Mouse (Mus musculus): ENCODE results near the gene Cramp1l. TPM values are rescaled to one million over a fixed set of nuclear protein-coding genes. Genes with fewer than 3 reads are reported as not detected.
"Not testable (repeated sequence)": the region's sequence is repeated elsewhere in the genome, so short reads cannot be mapped to it uniquely, and the experiment has no call there.

Gene Cramp1l
- polyA plus RNA-seq, 1 experiment from 2014 or later, result 14.3 TPM

- Histone ChIP-seq H3K4me3 (ENCODE audit: low read depth, low read length) (no peak overlapping the region), H3K27me3 (ENCODE audit: control insufficient read depth, insufficient read depth, low read length) (no peaks in the 10 kb centered on the region), H3K36me3 (ENCODE audit: control insufficient read depth, insufficient read depth, low read length) (peaks cover 14% of the 10 kb centered on the region), H3K4me1 (replicated peaks; ENCODE audit: control insufficient read depth, insufficient read depth, low read length) (no peaks in the 10 kb centered on the region), H3K27ac (ENCODE audit: low read depth, low read length) (no peak overlapping the region), H3K9ac (ENCODE audit: low read length) (no peak overlapping the region), H3K4me2 (ENCODE audit: low read depth, low read length, severe bottlenecking) (no peak overlapping the region), H3K9me3 (ENCODE audit: control insufficient read depth, low read length) (no peaks in the 10 kb centered on the region)
- no peak for DNase-seq (ENCODE audit: low spot score)
- no peak for ATAC-seq (replicated peaks; ENCODE audit: low FRiP score)
- 89% methylated on average over 7 of the region's 7 CpGs for WGBS
Observed at GRCm38 (mm10) chr17:24943036-24943435, 72.6 kb downstream of the Cramp1l start.

DNA sequence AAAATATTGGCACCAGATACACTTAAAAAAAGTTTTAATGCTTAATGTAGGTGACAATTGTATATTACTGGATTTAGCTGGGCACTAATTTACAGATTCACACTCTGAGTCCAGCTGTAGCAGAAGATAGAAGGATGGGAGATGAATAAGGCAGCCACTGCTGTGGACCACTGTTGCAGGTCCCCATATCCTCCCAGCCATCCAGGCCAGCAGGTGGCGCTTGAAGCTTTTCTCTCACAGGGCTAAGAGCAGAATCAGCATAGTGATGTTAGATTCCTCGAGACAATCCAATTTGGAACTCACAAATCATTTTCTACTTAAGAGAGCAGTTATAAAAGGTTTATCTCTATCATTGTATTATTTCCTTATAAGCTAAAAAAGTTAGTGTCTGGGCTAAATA is 73.1 kb downstream of the Cramp1l start:
- not testable (repeated sequence) for H3K27ac ChIP-seq (ENCODE audit: low read depth, low read length); H3K27me3 ChIP-seq (ENCODE audit: control insufficient read depth, insufficient read depth, low read length); H3K4me3 ChIP-seq (ENCODE audit: low read depth, low read length); H3K4me1 ChIP-seq (replicated peaks; ENCODE audit: control insufficient read depth, insufficient read depth, low read length); ATAC-seq (replicated peaks; ENCODE audit: low FRiP score); H3K4me2 ChIP-seq (ENCODE audit: low read depth, low read length, severe bottlenecking); H3K9ac ChIP-seq (ENCODE audit: low read length); H3K9me3 ChIP-seq (ENCODE audit: control insufficient read depth, low read length); DNase-seq (ENCODE audit: low spot score)
- WGBS, result 28% methylated on average over 2 of the region's 2 CpGs
- peaks cover 10% of the 10 kb centered on the region for H3K36me3 ChIP-seq (ENCODE audit: control insufficient read depth, insufficient read depth, low read length)

GRCm38 (mm10) chr17:24937266-24937665 is 78.3 kb downstream of the Cramp1l start:
- Histone ChIP-seq H3K4me3 (ENCODE audit: low read depth, low read length) (peak overlapping the region; percentile 94), H3K4me1 (replicated peaks; ENCODE audit: control insufficient read depth, insufficient read depth, low read length) (peaks cover 9% of the 10 kb centered on the region), H3K4me2 (ENCODE audit: low read depth, low read length, severe bottlenecking) (peak overlapping the region; percentile 83), H3K9me3 (ENCODE audit: control insufficient read depth, low read length) (no peaks in the 10 kb centered on the region), H3K27me3 (ENCODE audit: control insufficient read depth, insufficient read depth, low read length) (no peaks in the 10 kb centered on the region), H3K27ac (ENCODE audit: low read depth, low read length) (no peak overlapping the region; the same call in 1 of the 2 replicates), H3K36me3 (ENCODE audit: control insufficient read depth, insufficient read depth, low read length) (no peaks in the 10 kb centered on the region), H3K9ac (ENCODE audit: low read length) (peak overlapping the region; percentile 92)
- 48% methylated on average over 6 of the region's 6 CpGs for WGBS
- ATAC-seq (replicated peaks; ENCODE audit: low FRiP score) (no peak), DNase-seq (ENCODE audit: low spot score) (no peak)

GRCm38 (mm10) chr17:24936259-24937237 is 79.0 kb downstream of the Cramp1l start, which contains the start of gene Mapk8ip3:
TSS of gene Mapk8ip3 (minus strand) at chr17:24936977.
- H3K9me3 ChIP-seq (ENCODE audit: control insufficient read depth, low read length), result no peaks in the 10 kb centered on the region
- H3K4me2 ChIP-seq (ENCODE audit: low read depth, low read length, severe bottlenecking), result peak within 1 kb of the TSS; percentile 83
- peak; percentile 98 for ATAC-seq (replicated peaks; ENCODE audit: low FRiP score)

GRCm38 (mm10) chr17:24935666-24936065 is 79.9 kb downstream of the Cramp1l start:
- DNase-seq (ENCODE audit: low spot score) (no peak), ATAC-seq (replicated peaks; ENCODE audit: low FRiP score) (no peak)
- Histone ChIP-seq H3K4me3 (ENCODE audit: low read depth, low read length) (peak overlapping the region; percentile 94), H3K9me3 (ENCODE audit: control insufficient read depth, low read length) (no peaks in the 10 kb centered on the region), H3K4me2 (ENCODE audit: low read depth, low read length, severe bottlenecking) (peak overlapping the region; percentile 83), H3K36me3 (ENCODE audit: control insufficient read depth, insufficient read depth, low read length) (no peaks in the 10 kb centered on the region; the same call in 1 of the 2 replicates), H3K27me3 (ENCODE audit: control insufficient read depth, insufficient read depth, low read length) (no peaks in the 10 kb centered on the region), H3K27ac (ENCODE audit: low read depth, low read length) (no peak overlapping the region), H3K9ac (ENCODE audit: low read length) (peak overlapping the region; percentile 92; the same call in 1 of the 2 replicates), H3K4me1 (replicated peaks; ENCODE audit: control insufficient read depth, insufficient read depth, low read length) (peaks cover 9% of the 10 kb centered on the region)

More at GRCm38 (mm10) chr17:24936259-24937237, 79.0 kb downstream of the Cramp1l start, which contains the start of gene Mapk8ip3:
- peak; percentile 96 for DNase-seq (ENCODE audit: low spot score)
- H3K36me3 ChIP-seq (ENCODE audit: control insufficient read depth, insufficient read depth, low read length), result no peaks in the 10 kb centered on the region; the same call in 1 of the 2 replicates
- H3K27ac ChIP-seq (ENCODE audit: low read depth, low read length), result peak within 1 kb of the TSS; percentile 37; the same call in 1 of the 2 replicates
- peak within 1 kb of the TSS; percentile 92 for H3K9ac ChIP-seq (ENCODE audit: low read length)
- under 1% methylated on average over 75 of the region's 78 CpGs for WGBS
- peak within 1 kb of the TSS; percentile 94 for H3K4me3 ChIP-seq (ENCODE audit: low read depth, low read length)
- peaks cover 9% of the 10 kb centered on the region for H3K4me1 ChIP-seq (replicated peaks; ENCODE audit: control insufficient read depth, insufficient read depth, low read length)
- no peaks in the 10 kb centered on the region for H3K27me3 ChIP-seq (ENCODE audit: control insufficient read depth, insufficient read depth, low read length)

DNA sequence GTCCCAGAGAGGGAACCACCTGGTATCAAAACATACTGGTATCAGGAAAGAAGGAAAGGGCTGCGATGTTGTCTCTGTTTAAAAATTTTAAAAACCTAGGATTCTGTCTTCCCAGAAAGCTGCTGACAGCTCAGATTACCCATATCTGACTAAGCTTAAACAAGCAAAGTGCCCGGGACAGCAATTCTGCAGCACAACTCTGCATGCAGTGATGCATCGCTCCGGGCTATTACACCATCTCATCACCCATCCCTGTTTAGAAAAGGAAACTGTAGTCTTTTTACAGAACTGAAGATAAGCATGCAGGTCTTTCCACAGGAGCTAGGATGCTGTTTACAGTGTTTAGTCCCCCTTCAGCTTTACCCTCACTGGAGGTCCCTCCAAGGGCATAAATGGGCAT is 80.7 kb downstream of the Cramp1l start:
- H3K27ac ChIP-seq (ENCODE audit: low read depth, low read length), result no peak overlapping the region
- no peaks in the 10 kb centered on the region for H3K9me3 ChIP-seq (ENCODE audit: control insufficient read depth, low read length)
- no peaks in the 10 kb centered on the region for H3K27me3 ChIP-seq (ENCODE audit: control insufficient read depth, insufficient read depth, low read length)
- H3K9ac ChIP-seq (ENCODE audit: low read length), result no peak overlapping the region; the same call in 1 of the 2 replicates
- 94% methylated on average over 4 of the region's 4 CpGs for WGBS
- peak overlapping the region; percentile 83; the same call in 1 of the 2 replicates for H3K4me2 ChIP-seq (ENCODE audit: low read depth, low read length, severe bottlenecking)
- H3K36me3 ChIP-seq (ENCODE audit: control insufficient read depth, insufficient read depth, low read length), result no peaks in the 10 kb centered on the region; the same call in 1 of the 2 replicates
- no peak for ATAC-seq (replicated peaks; ENCODE audit: low FRiP score)
- H3K4me3 ChIP-seq (ENCODE audit: low read depth, low read length), result no peak overlapping the region
- peaks cover 9% of the 10 kb centered on the region for H3K4me1 ChIP-seq (replicated peaks; ENCODE audit: control insufficient read depth, insufficient read depth, low read length)
- DNase-seq (ENCODE audit: low spot score), result no peak

- Histone ChIP-seq H3K4me2 (ENCODE audit: low read depth, low read length, severe bottlenecking) (no peak overlapping the region), H3K27me3 (ENCODE audit: control insufficient read depth, insufficient read depth, low read length) (no peaks in the 10 kb centered on the region), H3K27ac (ENCODE audit: low read depth, low read length) (no peak overlapping the region), H3K4me1 (replicated peaks; ENCODE audit: control insufficient read depth, insufficient read depth, low read length) (peaks cover 9% of the 10 kb centered on the region), H3K9ac (ENCODE audit: low read length) (no peak overlapping the region), H3K36me3 (ENCODE audit: control insufficient read depth, insufficient read depth, low read length) (no peaks in the 10 kb centered on the region; the same call in 1 of the 2 replicates), H3K9me3 (ENCODE audit: control insufficient read depth, low read length) (no peaks in the 10 kb centered on the region), H3K4me3 (ENCODE audit: low read depth, low read length) (no peak overlapping the region)
- 89% methylated on average over 4 of the region's 4 CpGs for WGBS
- ATAC-seq (replicated peaks; ENCODE audit: low FRiP score), result no peak
- DNase-seq (ENCODE audit: low spot score), result no peak
Observed at GRCm38 (mm10) chr17:24933163-24933562, 82.4 kb downstream of the Cramp1l start.

GRCm38 (mm10) chr17:24932431-24932830 is 83.2 kb downstream of the Cramp1l start:
- H3K36me3 ChIP-seq (ENCODE audit: control insufficient read depth, insufficient read depth, low read length), result no peaks in the 10 kb centered on the region; the same call in 1 of the 2 replicates
- H3K9ac ChIP-seq (ENCODE audit: low read length), result no peak overlapping the region
- no peak overlapping the region for H3K27ac ChIP-seq (ENCODE audit: low read depth, low read length)
- peaks cover 9% of the 10 kb centered on the region for H3K4me1 ChIP-seq (replicated peaks; ENCODE audit: control insufficient read depth, insufficient read depth, low read length)
- no peaks in the 10 kb centered on the region for H3K9me3 ChIP-seq (ENCODE audit: control insufficient read depth, low read length)
- ATAC-seq (replicated peaks; ENCODE audit: low FRiP score) (no peak), DNase-seq (ENCODE audit: low spot score) (no peak)
- 92% methylated on average over 4 of the region's 4 CpGs for WGBS
- H3K27me3 ChIP-seq (ENCODE audit: control insufficient read depth, insufficient read depth, low read length), result no peaks in the 10 kb centered on the region
- H3K4me2 ChIP-seq (ENCODE audit: low read depth, low read length, severe bottlenecking), result no peak overlapping the region
- H3K4me3 ChIP-seq (ENCODE audit: low read depth, low read length), result no peak overlapping the region
